Mouse (Mus musculus) limb, embryonic 15.5 days (tissue): ENCODE results near the gene Irf2. TPM values are rescaled to one million over a fixed set of nuclear protein-coding genes. Genes with fewer than 3 reads are reported as not detected.
A peak's percentile ranks its signal among the peaks of the same experiment; 100 is the strongest.

Source experiments
- ATAC-seq: fragments of 200-750 bp; cut with Nextera tagmentation; 2 replicates; pipeline ENCODE4 v1.8.0; 2017; ENCODE audit warnings: low read depth, moderate TSS enrichment; ENCODE audit not compliant: insufficient number of reproducible peaks, low FRiP score, low TSS enrichment
- H3K27ac ChIP-seq: fragments of 300-500 bp; sonication (generic); 2 replicates; pipeline ENCODE4 v1.5.1; 2015; ENCODE audit warnings: moderate library complexity, mild to moderate bottlenecking, inconsistent platforms
- H3K27me3 ChIP-seq: fragments of 300-500 bp; sonication (generic); 2 replicates; pipeline ENCODE4 v1.6.1; 2015; ENCODE audit warnings: inconsistent platforms
- H3K36me3 ChIP-seq: fragments of 300-500 bp; sonication (generic); 2 replicates; pipeline ENCODE4 v1.6.1; 2015; ENCODE audit warnings: inconsistent platforms
- H3K4me1 ChIP-seq: fragments of 300-500 bp; sonication (generic); 2 replicates; pipeline ENCODE4 v1.6.1; 2015; ENCODE audit warnings: inconsistent platforms
- H3K4me2 ChIP-seq: fragments of 300-500 bp; sonication (generic); 2 replicates; pipeline ENCODE4 v1.6.1; 2015; ENCODE audit warnings: mild to moderate bottlenecking, inconsistent platforms
- H3K4me3 ChIP-seq: fragments of 300-500 bp; sonication (generic); 2 replicates; pipeline ENCODE4 v1.5.1; 2015; ENCODE audit warnings: mild to moderate bottlenecking, inconsistent platforms
- H3K9ac ChIP-seq: fragments of 300-500 bp; sonication (generic); 2 replicates; pipeline ENCODE4 v1.6.1; 2015; ENCODE audit warnings: inconsistent platforms
- H3K9me3 ChIP-seq: fragments of 300-500 bp; sonication (generic); 2 replicates; pipeline ENCODE4 v1.6.1; 2016; ENCODE audit warnings: inconsistent platforms
- WGBS: fragments of 180-500 bp; shearing (Covaris S2); methylation state at CpG from one replicate; pipeline ENCODE4 v1.1.7; 2015; 5-methylcytosine and 5-hydroxymethylcytosine counted together
- polyA plus RNA-seq: library from polyadenylated mRNA; unstranded; fragments of >200 nt; fragmentation: Nextera tagmentation; extraction: Ambion mirVana; gene quantifications from 2 replicates; pipeline ENCODE4 v1.2.1, GENCODE M21; 2015

Irf2 gene
- polyA plus RNA-seq, 1 experiment from 2014 or later, result 24.8 TPM

DNA sequence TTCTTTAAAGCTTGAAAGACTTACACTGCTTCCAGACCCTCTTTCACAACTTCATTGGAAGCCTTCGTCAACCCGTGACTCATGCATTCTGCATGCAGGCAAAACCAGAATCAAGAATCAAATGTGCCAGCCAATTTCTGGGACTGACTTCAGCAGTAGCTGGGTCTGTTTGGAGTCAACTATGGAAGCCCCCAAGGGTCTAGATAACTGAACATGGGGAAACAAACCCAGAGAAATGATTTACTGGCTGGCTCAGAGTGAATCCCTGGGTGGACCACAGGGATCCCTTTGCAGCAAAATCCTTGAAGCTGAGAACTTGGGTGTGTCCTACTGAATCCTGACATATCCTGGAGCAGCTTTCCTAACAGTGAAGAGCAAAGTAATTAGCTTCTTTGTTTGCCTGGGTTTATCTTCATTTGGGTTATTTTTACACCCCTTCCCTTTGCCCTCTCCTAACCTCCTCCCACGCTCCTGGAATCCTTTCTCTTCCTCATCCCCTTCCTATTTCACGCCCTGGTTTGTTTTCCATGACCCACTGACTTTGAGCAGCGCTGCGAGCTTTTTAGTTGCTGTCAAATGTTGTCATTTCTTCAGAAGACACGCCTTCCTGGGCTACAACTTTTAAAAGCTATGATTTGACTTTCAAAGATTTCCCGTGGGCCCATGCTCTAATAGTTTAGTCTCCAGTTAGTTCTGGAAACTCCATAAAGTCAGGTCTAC lies 129.0 kb downstream of the Irf2 start:
- no peak for ATAC-seq
- Histone ChIP-seq H3K27me3 (no peaks in the 10 kb centered on the region), H3K36me3 (no peaks in the 10 kb centered on the region), H3K9ac (no peak overlapping the region), H3K4me1 (peaks cover 10% of the 10 kb centered on the region; the same call in 1 of the 2 replicates), H3K4me2 (no peak overlapping the region), H3K27ac (peak overlapping the region; percentile 73), H3K9me3 (no peaks in the 10 kb centered on the region), H3K4me3 (no peak overlapping the region)
- WGBS, result 48% methylated on average over 8 of the region's 8 CpGs

- H3K27me3 ChIP-seq, result no peaks in the 10 kb centered on the region
- no peak overlapping the region for H3K4me3 ChIP-seq
- no peaks in the 10 kb centered on the region for H3K36me3 ChIP-seq
- peaks cover 10% of the 10 kb centered on the region; the same call in 1 of the 2 replicates for H3K4me1 ChIP-seq
- no peak overlapping the region for H3K4me2 ChIP-seq
- no peak overlapping the region for H3K9ac ChIP-seq
- H3K27ac ChIP-seq, result peak overlapping the region; percentile 8; the same call in 1 of the 2 replicates
- H3K9me3 ChIP-seq, result no peaks in the 10 kb centered on the region
- ATAC-seq, result no peak
- 48% methylated on average over 6 of the region's 6 CpGs for WGBS
Measured at GRCm38 (mm10) chr8:46869521-46869925, 130.0 kb downstream of the Irf2 start.

- Histone ChIP-seq H3K27me3 (no peaks in the 10 kb centered on the region), H3K9ac (no peak overlapping the region), H3K27ac (no peak overlapping the region), H3K36me3 (no peaks in the 10 kb centered on the region), H3K4me2 (no peak overlapping the region), H3K9me3 (no peaks in the 10 kb centered on the region), H3K4me3 (no peak overlapping the region), H3K4me1 (peaks cover 10% of the 10 kb centered on the region; the same call in 1 of the 2 replicates)
- WGBS, result 81% methylated on average over 4 of the region's 4 CpGs
- ATAC-seq, result no peak
Measured at GRCm38 (mm10) chr8:46871086-46871485, 131.6 kb downstream of the Irf2 start.

GRCm38 (mm10) chr8:46875615-46876293 lies 136.2 kb downstream of the Irf2 start:
- Histone ChIP-seq H3K27me3 (no peaks in the 10 kb centered on the region), H3K4me3 (no peak overlapping the region), H3K4me1 (no peaks in the 10 kb centered on the region), H3K36me3 (no peaks in the 10 kb centered on the region), H3K27ac (no peak overlapping the region), H3K4me2 (no peak overlapping the region), H3K9ac (no peak overlapping the region), H3K9me3 (no peaks in the 10 kb centered on the region)
- WGBS, result 48% methylated on average over 2 of the region's 2 CpGs
- ATAC-seq, result no peak

GRCm38 (mm10) chr8:46881348-46881747 lies 141.8 kb downstream of the Irf2 start:
- H3K9ac ChIP-seq, result no peak overlapping the region

DNA sequence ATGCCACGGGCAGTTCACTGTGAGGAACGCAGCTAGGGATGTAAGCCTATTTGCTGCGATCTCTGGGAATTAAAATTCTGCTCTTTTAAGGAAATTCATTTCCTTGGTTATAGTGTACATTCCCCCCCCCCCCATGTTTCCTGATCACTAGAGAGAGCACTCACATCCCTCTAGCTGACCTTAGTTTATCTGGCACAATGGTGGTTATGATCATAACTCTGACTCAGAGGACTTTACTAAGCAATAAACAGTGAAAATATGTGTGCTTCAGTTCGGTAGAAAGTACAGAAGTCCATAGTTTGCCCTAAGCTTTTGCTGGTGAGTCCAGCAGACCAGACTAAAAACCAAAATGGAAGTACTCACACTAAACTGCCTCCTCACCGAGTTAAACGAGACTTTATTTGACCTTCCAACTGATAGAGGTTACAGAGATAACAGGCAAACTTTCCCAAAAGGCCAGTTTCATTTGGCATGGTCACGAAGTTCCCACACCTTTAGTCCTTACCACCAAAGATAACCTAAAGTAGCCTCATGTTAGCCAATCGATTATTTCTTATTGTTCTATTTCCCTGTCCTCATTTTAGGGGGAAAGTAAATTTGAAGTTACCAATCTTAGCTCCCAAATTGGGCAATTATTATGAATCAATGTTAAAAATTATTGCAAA lies 142.4 kb downstream of the Irf2 start:
- Histone ChIP-seq H3K4me2 (no peak overlapping the region), H3K36me3 (no peaks in the 10 kb centered on the region), H3K9ac (no peak overlapping the region), H3K27me3 (no peaks in the 10 kb centered on the region), H3K4me3 (no peak overlapping the region), H3K9me3 (no peaks in the 10 kb centered on the region), H3K27ac (no peak overlapping the region), H3K4me1 (no peaks in the 10 kb centered on the region)
- WGBS, result 82% methylated on average over 8 of the region's 8 CpGs
- ATAC-seq, result no peak

More at GRCm38 (mm10) chr8:46881348-46881747, 141.8 kb downstream of the Irf2 start:
- Histone ChIP-seq H3K9me3 (no peaks in the 10 kb centered on the region), H3K27ac (no peak overlapping the region), H3K4me2 (no peak overlapping the region), H3K4me1 (no peaks in the 10 kb centered on the region), H3K27me3 (no peaks in the 10 kb centered on the region), H3K4me3 (no peak overlapping the region), H3K36me3 (no peaks in the 10 kb centered on the region)
- no peak for ATAC-seq
- WGBS, result 81% methylated on average over 6 of the region's 6 CpGs

GRCm38 (mm10) chr8:46882743-46883142 lies 143.2 kb downstream of the Irf2 start:
- 51% methylated on average over 5 of the region's 5 CpGs for WGBS
- H3K9ac ChIP-seq, result no peak overlapping the region
- no peak overlapping the region for H3K4me3 ChIP-seq
- no peaks in the 10 kb centered on the region for H3K27me3 ChIP-seq
- no peak overlapping the region for H3K27ac ChIP-seq
- H3K9me3 ChIP-seq, result no peaks in the 10 kb centered on the region
- H3K36me3 ChIP-seq, result no peaks in the 10 kb centered on the region
- no peak for ATAC-seq
- H3K4me1 ChIP-seq, result no peaks in the 10 kb centered on the region
- no peak overlapping the region for H3K4me2 ChIP-seq

- Histone ChIP-seq H3K36me3 (no peaks in the 10 kb centered on the region), H3K4me1 (no peaks in the 10 kb centered on the region), H3K9ac (no peak overlapping the region), H3K4me2 (no peak overlapping the region), H3K9me3 (no peaks in the 10 kb centered on the region), H3K27ac (no peak overlapping the region), H3K27me3 (no peaks in the 10 kb centered on the region), H3K4me3 (no peak overlapping the region)
- 88% methylated on average over 9 of the region's 9 CpGs for WGBS
- no peak for ATAC-seq
Measured at GRCm38 (mm10) chr8:46883232-46884000, 143.9 kb downstream of the Irf2 start.

DNA sequence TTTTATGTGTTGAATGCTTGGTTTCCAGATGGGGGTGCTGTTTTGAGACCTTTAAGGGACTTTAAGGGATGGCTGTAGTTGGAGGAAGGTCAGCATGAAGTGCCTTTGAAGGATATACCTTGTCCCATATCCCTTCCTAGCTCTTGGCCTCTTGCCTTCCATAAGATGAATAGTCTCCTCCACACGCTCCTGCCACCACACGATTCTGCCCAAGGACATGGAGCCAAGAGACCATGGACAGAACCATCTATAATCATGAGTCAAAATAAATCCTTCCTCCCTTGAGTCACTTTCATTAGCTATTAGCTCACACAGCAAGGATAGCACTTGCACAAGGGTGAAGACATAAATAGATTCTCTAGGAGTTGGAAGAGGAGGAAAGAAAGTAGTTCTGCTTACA lies 146.3 kb downstream of the Irf2 start:
- H3K4me2 ChIP-seq, result no peak overlapping the region
- no peaks in the 10 kb centered on the region for H3K9me3 ChIP-seq
- H3K27ac ChIP-seq, result no peak overlapping the region
- H3K27me3 ChIP-seq, result no peaks in the 10 kb centered on the region
- H3K9ac ChIP-seq, result no peak overlapping the region
- no peak overlapping the region for H3K4me3 ChIP-seq
- no peak for ATAC-seq
- 86% methylated on average over 2 of the region's 2 CpGs for WGBS
- H3K4me1 ChIP-seq, result no peaks in the 10 kb centered on the region
- no peaks in the 10 kb centered on the region for H3K36me3 ChIP-seq

GRCm38 (mm10) chr8:46886216-46886615 lies 146.7 kb downstream of the Irf2 start:
- no peak overlapping the region for H3K27ac ChIP-seq
- no peaks in the 10 kb centered on the region for H3K36me3 ChIP-seq
- no peak for ATAC-seq
- H3K9ac ChIP-seq, result no peak overlapping the region
- 93% methylated on average over 1 of the region's 1 CpGs for WGBS
- no peak overlapping the region for H3K4me3 ChIP-seq
- no peaks in the 10 kb centered on the region for H3K4me1 ChIP-seq
- no peak overlapping the region for H3K4me2 ChIP-seq
- no peaks in the 10 kb centered on the region for H3K27me3 ChIP-seq
- H3K9me3 ChIP-seq, result no peaks in the 10 kb centered on the region

- Histone ChIP-seq H3K36me3 (no peaks in the 10 kb centered on the region), H3K27me3 (no peaks in the 10 kb centered on the region), H3K9ac (no peak overlapping the region), H3K27ac (no peak overlapping the region), H3K4me2 (no peak overlapping the region), H3K4me1 (peaks cover 3% of the 10 kb centered on the region; the same call in 1 of the 2 replicates), H3K4me3 (no peak overlapping the region), H3K9me3 (no peaks in the 10 kb centered on the region)
- no peak for ATAC-seq
- 73% methylated on average over 6 of the region's 6 CpGs for WGBS
Measured at GRCm38 (mm10) chr8:46887396-46887795, 147.9 kb downstream of the Irf2 start.
